Mouse (Mus musculus) limb, embryonic 14.5 days (tissue): ENCODE measurements around the gene Rpap3. TPM values are rescaled to one million over a fixed set of nuclear protein-coding genes. Genes with fewer than 3 reads are reported as not detected.

Source experiments
- ATAC-seq: fragments of 200-750 bp; cut with Nextera tagmentation; 2 replicates; pipeline ENCODE4 v1.8.0; 2017; ENCODE audit warnings: low read depth, moderate number of reproducible peaks, moderate TSS enrichment; ENCODE audit not compliant: low FRiP score
- DNase-seq: peaks from one replicate; pipeline ENCODE4 v3.0.0-alpha.2; 2015; ENCODE audit warnings: low spot score
- H3K27ac ChIP-seq: fragments of 300-500 bp; sonication (generic); replicated peaks from 2 replicates; pipeline ENCODE4 v1.5.1; 2014; ENCODE audit warnings: low read depth, mild to moderate bottlenecking, low read length, moderate library complexity, mixed read lengths
- H3K27me3 ChIP-seq: fragments of 300-500 bp; sonication (generic); 2 replicates; pipeline ENCODE4 v1.6.1; 2014; ENCODE audit warnings: low read length, mixed read lengths; ENCODE audit not compliant: control insufficient read depth, insufficient read depth
- H3K36me3 ChIP-seq: fragments of 300-500 bp; sonication (generic); 2 replicates; pipeline ENCODE4 v1.6.1; 2014; ENCODE audit warnings: mild to moderate bottlenecking, low read length, moderate library complexity, mixed read lengths; ENCODE audit not compliant: control insufficient read depth, insufficient read depth
- H3K4me1 ChIP-seq: fragments of 300-500 bp; sonication (generic); 2 replicates; pipeline ENCODE4 v1.6.1; 2014; ENCODE audit warnings: antibody characterized with exemption, low read length, mixed read lengths; ENCODE audit not compliant: control insufficient read depth, insufficient read depth
- H3K4me2 ChIP-seq: fragments of 300-500 bp; sonication (generic); replicated peaks from 2 replicates; pipeline ENCODE4 v1.6.1; 2014; ENCODE audit warnings: low read depth, mild to moderate bottlenecking, low read length, moderate library complexity; ENCODE audit not compliant: severe bottlenecking
- H3K4me3 ChIP-seq: fragments of 300-500 bp; sonication (generic); replicated peaks from 2 replicates; pipeline ENCODE4 v1.5.1; 2014; ENCODE audit warnings: low read length
- H3K9ac ChIP-seq: fragments of 300-500 bp; sonication (generic); 2 replicates; pipeline ENCODE4 v1.6.1; 2014; ENCODE audit warnings: mild to moderate bottlenecking, low read depth, low read length, moderate library complexity; ENCODE audit not compliant: severe bottlenecking
- H3K9me3 ChIP-seq: fragments of 300-500 bp; sonication (generic); 2 replicates; pipeline ENCODE4 v1.6.1; 2016; ENCODE audit warnings: low read length; ENCODE audit not compliant: control insufficient read depth
- POLR2A ChIP-seq: fragments of 200-500 bp; IDR thresholded peaks from 2 replicates; pipeline ENCODE4 v1.8.0; 2012; ENCODE audit warnings: inconsistent platforms, mild to moderate bottlenecking, moderate library complexity, borderline replicate concordance; ENCODE audit not compliant: insufficient read depth, insufficient read length; ENCODE audit errors: extremely low read depth
- WGBS: fragments of 180-500 bp; shearing (Covaris S2); extraction: QIAGEN DNeasy Blood & Tissue Kit; methylation state at CpG from one replicate; pipeline ENCODE4 v1.1.7; 2014; 5-methylcytosine and 5-hydroxymethylcytosine counted together
- polyA plus RNA-seq, 2 experiments: library from polyadenylated mRNA; depleted of rRNA in 1 of 2; stranded (reverse) in 1 of 2; unstranded in 1 of 2; fragments of >200 nt; fragmentation: Nextera tagmentation in 1 of 2; extraction: Ambion mirVana in 1 of 2; gene quantifications; 2 replicates each; pipeline versions ENCODE4 v1.2.1 to v1.2.3; 2012 to 2014

Rpap3 gene
- polyA plus RNA-seq, 2 experiments: 22.7 to 31.1 TPM

DNA sequence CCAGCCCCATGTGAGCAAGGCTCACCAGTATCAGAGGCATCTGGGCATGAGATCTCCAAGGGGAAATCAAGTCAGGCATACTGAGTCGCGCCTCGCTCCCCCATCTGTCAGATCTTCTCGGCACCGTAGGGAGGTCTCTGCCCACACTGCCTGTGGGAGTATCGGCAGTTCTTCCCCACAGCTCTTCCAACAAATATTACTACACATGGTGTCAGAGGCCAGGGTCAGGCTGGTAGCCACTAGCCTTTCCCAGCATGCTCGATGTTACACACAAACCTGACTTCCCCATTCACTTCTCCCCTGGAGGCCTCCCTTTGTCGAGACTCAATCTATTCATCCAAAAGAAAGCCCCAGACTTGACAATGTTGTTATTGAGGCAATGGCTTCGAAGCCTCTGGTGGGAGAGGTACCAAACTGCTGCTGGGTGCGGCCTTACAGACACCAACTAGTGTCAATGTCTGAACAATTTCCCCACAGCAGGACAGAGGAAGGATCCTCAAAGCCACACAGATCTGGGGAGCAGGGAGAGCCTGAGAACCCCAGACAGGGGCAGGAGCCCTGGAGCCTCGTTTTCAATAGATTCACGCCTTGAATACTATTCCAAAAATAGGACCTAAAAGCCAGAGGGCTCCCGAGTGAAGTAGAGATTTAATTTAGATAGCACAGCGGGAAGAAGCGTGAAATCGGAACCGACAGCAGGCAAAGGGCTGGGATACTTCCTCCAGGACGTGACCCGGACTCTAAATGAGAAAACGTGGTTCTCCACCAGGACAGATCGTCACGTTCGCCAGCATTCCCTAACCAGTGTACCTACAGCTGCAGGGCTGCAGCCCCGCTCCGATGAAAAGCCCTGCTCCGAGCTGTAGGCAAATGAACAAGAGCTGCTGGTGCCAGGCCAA lies 47.5 kb downstream of the Rpap3 start:
- DNase-seq: no peak
- no peak overlapping the region for H3K4me2 ChIP-seq
- no peaks in the 10 kb centered on the region for H3K4me1 ChIP-seq
- 76% methylated on average over 26 of the region's 26 CpGs for WGBS
- H3K9ac ChIP-seq: no peak overlapping the region
- no peaks in the 10 kb centered on the region for H3K36me3 ChIP-seq
- H3K27ac ChIP-seq: no peak overlapping the region
- H3K9me3 ChIP-seq: no peaks in the 10 kb centered on the region
- TF ChIP-seq POLR2A: no peak
- no peak overlapping the region for H3K4me3 ChIP-seq
- no peak for ATAC-seq
- H3K27me3 ChIP-seq: no peaks in the 10 kb centered on the region

DNA sequence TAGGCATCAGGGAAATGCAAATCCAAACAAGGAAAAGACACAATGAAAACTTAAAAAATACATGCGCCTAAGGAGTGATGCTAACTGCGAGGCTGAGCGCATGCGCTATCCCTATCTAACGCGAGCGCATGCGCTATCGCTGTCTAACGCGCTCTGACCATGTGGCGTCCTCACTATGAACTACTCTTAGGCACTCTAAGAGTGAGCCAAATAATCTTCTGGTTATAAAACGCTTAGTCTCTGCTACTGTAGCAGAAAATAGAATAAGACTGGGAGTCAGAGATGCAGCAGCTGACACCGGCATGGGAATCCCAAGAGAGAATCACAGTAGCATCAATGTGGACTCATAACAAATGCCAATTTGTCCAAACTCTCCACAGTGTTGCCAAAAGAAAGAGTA lies 48.2 kb downstream of the Rpap3 start:
- Histone ChIP-seq H3K9me3 (no peaks in the 10 kb centered on the region), H3K4me1 (no peaks in the 10 kb centered on the region), H3K4me3 (no peak overlapping the region), H3K9ac (no peak overlapping the region), H3K27me3 (no peaks in the 10 kb centered on the region), H3K36me3 (no peaks in the 10 kb centered on the region), H3K4me2 (no peak overlapping the region), H3K27ac (no peak overlapping the region)
- no peak for DNase-seq
- no peak for ATAC-seq
- no peak for TF ChIP-seq POLR2A
- 94% methylated on average over 14 of the region's 14 CpGs for WGBS

GRCm38 (mm10) chr15:97649726-97650125 lies 55.9 kb downstream of the Rpap3 start:
- no peak for TF ChIP-seq POLR2A
- H3K4me3 ChIP-seq: no peak overlapping the region
- no peak overlapping the region for H3K4me2 ChIP-seq
- no peak overlapping the region for H3K9ac ChIP-seq
- H3K36me3 ChIP-seq: no peaks in the 10 kb centered on the region
- H3K27me3 ChIP-seq: no peaks in the 10 kb centered on the region
- no peaks in the 10 kb centered on the region for H3K9me3 ChIP-seq
- WGBS: 74% methylated on average over 4 of the region's 4 CpGs
- no peaks in the 10 kb centered on the region for H3K4me1 ChIP-seq
- no peak overlapping the region for H3K27ac ChIP-seq
- ATAC-seq (no peak), DNase-seq (no peak)

GRCm38 (mm10) chr15:97648176-97648575 lies 57.4 kb downstream of the Rpap3 start:
- DNase-seq (no peak), ATAC-seq (no peak)
- H3K27me3 ChIP-seq: no peaks in the 10 kb centered on the region
- no peaks in the 10 kb centered on the region for H3K9me3 ChIP-seq
- H3K4me3 ChIP-seq: no peak overlapping the region
- TF ChIP-seq POLR2A: no peak
- H3K9ac ChIP-seq: no peak overlapping the region
- WGBS: 87% methylated on average over 18 of the region's 18 CpGs
- H3K4me2 ChIP-seq: no peak overlapping the region
- no peaks in the 10 kb centered on the region for H3K4me1 ChIP-seq
- no peak overlapping the region for H3K27ac ChIP-seq
- H3K36me3 ChIP-seq: no peaks in the 10 kb centered on the region

DNA sequence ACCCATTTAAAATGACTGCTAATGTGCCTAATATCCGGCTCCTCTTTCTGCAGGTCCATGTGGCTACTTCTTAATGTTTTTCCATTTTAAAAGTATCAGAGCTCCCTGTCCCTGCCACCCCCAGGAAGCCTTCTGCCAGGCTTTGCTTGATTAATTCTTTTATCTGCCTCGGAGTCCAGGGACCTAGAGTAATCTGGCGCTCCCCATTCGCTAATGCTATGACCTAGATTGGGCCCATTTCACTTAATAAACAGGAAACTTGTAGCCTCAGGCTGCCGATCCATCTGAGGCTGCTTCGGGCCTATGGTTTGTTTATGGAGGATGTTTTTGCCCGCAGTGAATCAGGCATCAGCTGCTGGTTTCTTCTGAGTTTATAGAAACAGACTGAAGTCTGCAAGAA lies 59.2 kb downstream of the Rpap3 start:
- 57% methylated on average over 7 of the region's 7 CpGs for WGBS
- no peaks in the 10 kb centered on the region for H3K27me3 ChIP-seq
- no peak for ATAC-seq

More for the DNA sequence above, 59.2 kb downstream of the Rpap3 start:
- H3K27ac ChIP-seq: no peak overlapping the region
- no peak overlapping the region for H3K4me3 ChIP-seq
- no peak overlapping the region for H3K4me2 ChIP-seq
- H3K4me1 ChIP-seq: no peaks in the 10 kb centered on the region
- no peaks in the 10 kb centered on the region for H3K36me3 ChIP-seq
- no peaks in the 10 kb centered on the region for H3K9me3 ChIP-seq
- DNase-seq: no peak
- no peak overlapping the region for H3K9ac ChIP-seq
- TF ChIP-seq POLR2A: no peak
